Mouse (Mus musculus) lung, embryonic 15.5 days (tissue): ENCODE measurements around the gene Ctnnbl1. TPM values are rescaled to one million over a fixed set of nuclear protein-coding genes. Genes with fewer than 3 reads are reported as not detected.
A peak's percentile ranks its signal among the peaks of the same experiment; 100 is the strongest.

ENCODE experiments used
- ATAC-seq: fragments of 200-750 bp; cut with Nextera tagmentation; 2 replicates; pipeline ENCODE4 v1.8.0; 2017; ENCODE audit warnings: moderate number of reproducible peaks, borderline replicate concordance; ENCODE audit not compliant: low FRiP score, low TSS enrichment; ENCODE audit errors: extremely low read depth
- H3K27ac ChIP-seq: fragments of 300-500 bp; sonication (generic); 2 replicates; pipeline ENCODE4 v1.5.1; 2015; ENCODE audit warnings: moderate library complexity, mild to moderate bottlenecking, inconsistent platforms
- H3K27me3 ChIP-seq: fragments of 300-500 bp; sonication (generic); 2 replicates; pipeline ENCODE4 v1.6.1; 2015; ENCODE audit warnings: inconsistent platforms
- H3K36me3 ChIP-seq: fragments of 300-500 bp; sonication (generic); 2 replicates; pipeline ENCODE4 v1.6.1; 2015; ENCODE audit warnings: inconsistent platforms
- H3K4me1 ChIP-seq: fragments of 300-500 bp; sonication (generic); 2 replicates; pipeline ENCODE4 v1.6.1; 2015; ENCODE audit warnings: inconsistent platforms
- H3K4me2 ChIP-seq: fragments of 300-500 bp; sonication (generic); 2 replicates; pipeline ENCODE4 v1.6.1; 2015; ENCODE audit warnings: inconsistent platforms, mild to moderate bottlenecking, moderate library complexity
- H3K4me3 ChIP-seq: fragments of 300-500 bp; sonication (generic); 2 replicates; pipeline ENCODE4 v1.5.1; 2015; ENCODE audit warnings: mild to moderate bottlenecking, inconsistent platforms
- H3K9ac ChIP-seq: fragments of 300-500 bp; sonication (generic); 2 replicates; pipeline ENCODE4 v1.6.1; 2015; ENCODE audit warnings: inconsistent platforms
- H3K9me3 ChIP-seq: fragments of 300-500 bp; sonication (generic); 2 replicates; pipeline ENCODE4 v1.6.1; 2016; ENCODE audit warnings: inconsistent platforms
- WGBS: fragments of 180-500 bp; shearing (Covaris S2); methylation state at CpG from one replicate; pipeline ENCODE4 v1.1.7; 2015; 5-methylcytosine and 5-hydroxymethylcytosine counted together
- polyA plus RNA-seq: library from polyadenylated mRNA; unstranded; fragments of >200 nt; fragmentation: Nextera tagmentation; extraction: Ambion mirVana; gene quantifications from 2 replicates; pipeline ENCODE4 v1.2.1, GENCODE M21; 2015

Ctnnbl1 gene
- polyA plus RNA-seq, 1 experiment from 2014 or later: 59.9 TPM

- Histone ChIP-seq H3K4me1 (no peaks in the 10 kb centered on the region), H3K4me3 (no peak overlapping the region), H3K27ac (no peak overlapping the region), H3K36me3 (no peaks in the 10 kb centered on the region), H3K4me2 (no peak overlapping the region), H3K9me3 (no peaks in the 10 kb centered on the region), H3K27me3 (no peaks in the 10 kb centered on the region), H3K9ac (no peak overlapping the region)
- 58% methylated on average over 4 of the region's 4 CpGs for WGBS
- no peak for ATAC-seq
These were observed 195.5 kb downstream of the Ctnnbl1 start for GRCm38 (mm10) chr2:157932655-157933054.

- Histone ChIP-seq H3K4me3 (no peak overlapping the region), H3K4me2 (no peak overlapping the region), H3K36me3 (no peaks in the 10 kb centered on the region), H3K4me1 (no peaks in the 10 kb centered on the region), H3K9ac (no peak overlapping the region), H3K27me3 (peaks cover 26% of the 10 kb centered on the region), H3K27ac (no peak overlapping the region), H3K9me3 (no peaks in the 10 kb centered on the region)
- WGBS: 49% methylated on average over 11 of the region's 11 CpGs
- no peak for ATAC-seq
These were observed 198.4 kb downstream of the Ctnnbl1 start for GRCm38 (mm10) chr2:157935444-157936171.

GRCm38 (mm10) chr2:157936676-157937075 is 199.5 kb downstream of the Ctnnbl1 start:
- Histone ChIP-seq H3K9me3 (no peaks in the 10 kb centered on the region), H3K36me3 (no peaks in the 10 kb centered on the region), H3K4me3 (no peak overlapping the region), H3K27me3 (peaks cover 36% of the 10 kb centered on the region), H3K4me2 (no peak overlapping the region), H3K4me1 (peaks cover 9% of the 10 kb centered on the region; the same call in 1 of the 2 replicates), H3K27ac (no peak overlapping the region), H3K9ac (no peak overlapping the region)
- ATAC-seq: no peak
- WGBS: 78% methylated on average over 4 of the region's 4 CpGs

DNA sequence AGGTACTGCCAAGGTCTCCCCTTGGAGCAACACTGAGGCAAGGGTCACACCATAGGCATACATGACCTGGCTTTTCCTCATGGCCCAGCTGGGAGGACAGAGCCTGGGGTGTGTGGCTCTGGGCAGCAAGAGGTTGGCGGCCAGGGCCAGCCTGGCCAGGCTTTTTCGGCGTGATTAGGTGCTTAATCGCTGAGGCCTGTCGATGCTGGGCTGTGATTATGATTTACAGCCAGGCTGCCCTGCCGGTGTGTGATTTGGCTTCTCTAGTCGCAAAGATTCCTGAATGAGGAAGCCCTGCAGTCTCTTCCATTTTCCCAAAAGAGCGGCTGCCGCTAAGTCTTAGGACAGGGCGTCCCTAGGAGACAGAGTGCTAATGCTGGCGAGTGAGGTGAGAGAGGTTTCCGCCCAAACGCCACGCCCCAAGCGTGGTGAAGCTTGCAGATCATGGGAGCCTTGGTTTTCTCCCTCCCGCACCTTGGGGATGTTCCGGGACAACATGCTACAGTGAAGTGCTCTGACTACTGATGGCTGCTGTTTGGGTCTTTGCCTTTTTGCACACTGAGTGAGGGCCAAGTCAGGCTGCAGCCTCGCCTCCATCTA is 203.5 kb downstream of the Ctnnbl1 start:
- Histone ChIP-seq H3K36me3 (no peaks in the 10 kb centered on the region), H3K4me3 (0 out of 2 replicates have a peak overlapping the region, but pooled peaks have one; percentile 3), H3K4me2 (peak overlapping the region; percentile 29; the same call in 1 of the 2 replicates), H3K27ac (no peak overlapping the region), H3K9ac (no peak overlapping the region), H3K27me3 (peaks cover 46% of the 10 kb centered on the region), H3K4me1 (peaks cover 19% of the 10 kb centered on the region), H3K9me3 (no peaks in the 10 kb centered on the region)
- 4% methylated on average over 18 of the region's 18 CpGs for WGBS
- ATAC-seq: no peak

Other genes starting within 250 kb of the Ctnnbl1 start
- 685 and 703 TPM in 2 replicates for gene Nnat, start 177.3 kb upstream of the Ctnnbl1 start, polyA plus RNA-seq
- gene Blcap, start 166.1 kb upstream of the Ctnnbl1 start, polyA plus RNA-seq: 45.7 and 48.1 TPM in 2 replicates
- 0.17 TPM in 1 of 2 replicates, not detected in the other for gene Vstm2l, start 177.3 kb downstream of the Ctnnbl1 start, polyA plus RNA-seq